Mouse (Mus musculus) urinary bladder, postnatal 14 days (tissue): ENCODE data around the gene Sept9.
A peak's percentile ranks its signal among the peaks of the same experiment; 100 is the strongest.

Source experiments
- DNase-seq: peaks from one replicate; pipeline ENCODE4 v3.0.0; 2021; ENCODE audit warnings: low spot score

Gene Sept9

GRCm38 (mm10) chr11:117347256-117347655 lies 147.8 kb downstream of the Sept9 start:
- DNase-seq, result no peak

GRCm38 (mm10) chr11:117348429-117349103 lies 149.1 kb downstream of the Sept9 start:
- DNase-seq, result no peak

DNA sequence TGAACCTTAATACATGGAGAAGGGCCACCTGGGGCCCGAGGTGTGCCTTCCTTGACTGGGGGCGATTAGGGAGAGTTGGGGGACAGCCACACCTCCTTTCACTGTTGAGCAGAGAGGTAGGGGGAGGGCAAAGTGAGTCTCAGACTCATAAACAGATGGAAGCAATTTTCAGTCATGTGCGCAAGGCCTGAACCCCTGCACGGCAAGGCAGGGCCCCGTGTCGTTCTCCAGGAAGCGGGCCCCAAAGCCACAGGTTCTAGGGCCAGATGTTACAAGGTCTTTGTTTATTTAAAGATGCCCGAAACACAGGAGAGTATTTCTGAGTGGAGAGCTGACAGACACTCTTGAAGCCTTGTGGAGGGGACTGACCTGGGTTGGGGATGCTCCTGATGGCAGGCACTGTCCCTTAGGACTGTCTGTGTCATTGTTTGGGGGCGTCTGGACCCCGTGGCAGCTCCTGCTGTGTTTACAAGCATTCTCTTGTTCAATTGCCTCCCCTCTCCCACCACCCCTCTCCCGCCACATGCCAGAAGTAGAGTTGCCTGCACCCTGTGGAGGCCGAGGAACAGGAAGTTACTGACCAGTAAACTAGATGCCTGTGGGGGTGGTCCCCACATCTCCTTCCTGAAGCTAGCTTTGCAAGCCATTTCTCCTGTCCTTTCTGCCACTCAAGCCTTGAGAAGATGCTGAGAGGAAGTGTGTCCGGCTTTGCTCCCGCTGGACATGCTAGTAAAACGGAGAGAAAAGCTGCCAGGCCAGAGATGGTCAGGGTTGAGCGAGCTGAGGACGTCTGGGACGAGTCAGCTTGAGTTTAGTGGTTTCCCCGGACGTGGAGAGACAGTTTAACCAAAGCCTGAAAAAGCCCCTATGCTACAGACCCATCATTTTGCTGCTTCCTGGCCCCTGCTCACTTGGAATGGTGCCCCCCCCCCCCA lies 150.2 kb downstream of the Sept9 start:
- DNase-seq, result no peak

- DNase-seq, result no peak
Measured at GRCm38 (mm10) chr11:117350462-117351222, 151.2 kb downstream of the Sept9 start.

DNA sequence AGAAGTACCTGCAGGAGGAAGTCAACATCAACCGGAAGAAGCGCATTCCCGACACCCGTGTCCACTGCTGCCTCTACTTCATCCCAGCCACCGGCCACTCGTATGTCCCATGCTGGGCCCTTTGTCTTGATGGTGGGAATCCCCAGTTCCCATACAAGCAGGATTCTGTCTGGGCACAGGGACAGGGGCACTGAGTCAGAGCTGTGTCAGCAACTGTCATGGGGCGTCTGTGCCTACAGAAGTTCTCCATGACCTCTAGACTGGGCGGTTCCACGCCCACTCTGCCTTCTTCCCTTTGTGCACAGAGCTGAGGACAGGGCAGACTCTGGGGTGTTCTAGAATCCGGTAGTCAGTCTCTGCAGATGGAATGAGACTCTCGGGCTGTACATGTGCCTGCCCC lies 153.7 kb downstream of the Sept9 start:
- DNase-seq, result no peak

DNA sequence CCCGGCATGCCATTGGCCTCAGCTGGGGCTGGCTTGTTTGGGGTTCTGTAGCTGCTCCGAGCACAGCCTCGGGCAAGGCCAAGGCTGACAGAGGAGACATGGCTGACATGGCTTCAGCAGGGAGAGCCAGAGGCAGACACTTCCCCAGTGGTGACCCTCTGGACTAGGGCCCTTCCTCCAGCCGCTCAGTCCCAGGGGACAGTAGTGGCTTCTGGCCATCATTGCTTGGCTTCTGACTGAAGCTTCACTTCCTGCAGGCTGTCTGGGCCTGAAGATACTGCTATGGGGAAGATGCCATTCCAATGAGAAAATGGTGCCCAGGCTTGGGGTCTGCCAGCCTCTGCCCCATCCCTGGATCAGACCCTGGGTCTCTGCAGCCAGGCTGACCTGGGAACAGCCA lies 154.6 kb downstream of the Sept9 start:
- DNase-seq, result no peak

DNA sequence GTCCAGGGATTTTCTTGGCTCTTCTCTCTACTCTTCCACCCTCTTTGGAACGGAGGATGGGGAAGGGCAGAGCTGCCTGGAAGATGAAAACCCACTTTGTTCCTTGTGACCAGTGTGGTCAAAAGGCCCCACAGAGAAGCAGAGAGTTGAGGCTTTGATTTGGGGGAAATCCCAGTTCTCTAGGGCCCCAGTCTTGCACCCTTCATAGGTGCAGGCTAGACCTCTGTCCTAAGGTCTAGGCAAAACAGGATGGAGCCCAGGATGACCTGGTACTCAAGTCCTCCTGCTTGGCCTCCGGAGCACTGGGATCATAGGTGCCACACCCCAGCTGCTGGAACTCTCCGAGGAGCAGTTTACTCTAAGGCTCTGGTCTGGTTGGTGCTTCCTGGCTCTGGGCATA lies 157.5 kb downstream of the Sept9 start:
- DNase-seq, result no peak

DNA sequence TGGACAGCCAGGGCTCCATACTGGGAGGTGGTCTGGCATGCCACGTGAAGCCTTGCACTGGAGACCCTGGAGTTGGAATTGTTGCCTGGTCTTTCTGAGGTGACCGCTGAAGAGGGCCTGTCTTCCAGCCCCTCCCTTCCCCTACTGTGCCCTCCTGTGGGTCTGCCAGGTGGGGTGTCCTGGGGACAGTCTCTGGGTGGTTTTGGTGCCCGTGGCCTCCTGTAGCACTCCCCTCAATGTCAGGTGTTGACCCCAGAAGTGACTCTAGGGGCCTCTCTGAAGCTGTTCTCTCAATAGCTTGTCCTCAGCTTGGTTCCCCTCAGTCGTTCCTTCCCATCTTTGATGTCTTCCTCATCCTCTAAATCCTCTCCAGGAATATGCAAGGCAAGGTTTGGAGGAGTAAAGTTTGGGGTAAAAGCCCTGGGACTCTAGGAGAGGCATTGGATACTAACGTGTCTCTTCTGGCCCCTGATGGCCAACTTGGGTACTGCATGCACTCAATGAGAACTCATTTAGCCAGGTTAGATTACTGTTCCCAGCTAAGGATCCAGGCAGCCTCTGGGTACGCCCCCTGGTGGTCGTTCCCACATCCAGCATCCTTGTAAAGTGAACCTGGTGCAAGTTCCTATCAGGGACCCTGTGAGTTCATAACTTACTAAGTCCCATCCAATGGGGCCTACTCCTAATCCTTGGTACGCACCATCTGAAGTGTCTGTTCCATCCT lies 158.6 kb downstream of the Sept9 start:
- peak; percentile 96 for DNase-seq

GRCm38 (mm10) chr11:117359161-117359560 lies 159.7 kb downstream of the Sept9 start:
- DNase-seq, result no peak

DNA sequence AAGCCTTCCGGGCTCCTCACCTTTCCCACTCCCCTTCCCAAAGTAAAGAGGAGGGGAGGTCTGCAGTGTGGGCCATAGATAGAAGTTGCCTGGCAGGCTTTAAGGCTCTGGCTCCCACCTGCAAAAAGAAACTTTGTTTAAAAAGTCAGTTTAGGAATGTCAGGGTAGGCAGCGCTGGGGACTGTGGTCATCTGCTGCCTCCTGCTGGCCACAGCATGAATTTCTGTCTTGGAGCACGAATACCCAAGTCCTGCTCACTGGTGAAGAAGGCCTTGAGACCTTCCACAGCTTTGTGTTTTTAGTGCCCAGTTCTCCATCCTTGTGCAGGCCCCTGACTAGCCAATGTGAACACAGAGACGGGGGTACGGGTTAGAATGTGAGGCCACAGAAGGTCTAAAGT lies 160.4 kb downstream of the Sept9 start:
- DNase-seq, result peak; percentile 70

- no peak for DNase-seq
Measured at GRCm38 (mm10) chr11:117360561-117360960, 161.1 kb downstream of the Sept9 start.

GRCm38 (mm10) chr11:117362307-117362706 lies 162.8 kb downstream of the Sept9 start:
- no peak for DNase-seq

GRCm38 (mm10) chr11:117363918-117364317 lies 164.5 kb downstream of the Sept9 start:
- no peak for DNase-seq

DNA sequence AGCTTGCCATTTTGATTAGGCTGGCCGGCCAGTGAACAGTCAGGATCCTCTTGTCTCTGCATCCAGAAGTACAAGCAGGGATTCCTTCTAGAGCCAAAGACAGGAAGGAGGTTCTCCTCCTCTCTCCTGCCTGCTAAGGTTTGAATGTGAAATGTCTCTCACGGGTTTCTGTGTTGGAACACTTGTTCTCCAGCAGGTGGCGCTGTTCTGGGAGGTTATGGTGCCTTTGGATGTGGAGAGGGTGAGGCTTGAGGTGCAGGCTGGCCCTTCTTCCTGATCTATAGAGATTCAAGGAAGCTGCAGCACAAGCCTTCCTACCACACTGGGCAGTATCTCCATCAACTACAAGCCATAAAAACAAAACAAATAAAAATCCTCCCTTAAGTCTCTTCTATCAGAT lies 167.0 kb downstream of the Sept9 start:
- DNase-seq, result peak; percentile 42

DNA sequence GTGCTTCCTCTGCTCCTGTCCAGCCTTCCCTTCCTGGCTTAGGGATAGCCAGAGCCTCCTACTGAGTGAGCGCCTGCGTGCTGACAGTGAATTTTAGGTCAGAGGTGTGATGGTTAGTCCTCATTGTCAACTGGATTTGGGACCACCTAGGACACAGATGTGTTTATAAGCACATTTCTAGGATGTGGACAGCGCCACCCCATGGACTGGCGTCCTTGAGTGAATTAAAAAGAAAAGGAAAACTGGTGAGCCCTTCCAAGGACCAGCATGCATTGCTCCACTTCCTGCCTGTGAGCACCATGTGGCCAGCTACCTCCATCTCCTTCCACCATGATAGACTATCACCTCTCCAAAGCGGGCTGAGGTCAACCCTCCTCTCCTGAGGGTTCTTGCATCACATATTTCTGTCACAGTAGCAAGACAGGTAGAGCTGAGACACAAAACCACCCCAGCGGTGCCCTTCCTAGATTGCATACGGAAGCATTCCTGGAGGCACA lies 167.4 kb downstream of the Sept9 start:
- DNase-seq, result no peak

- no peak for DNase-seq
Measured at GRCm38 (mm10) chr11:117367937-117368336, 168.5 kb downstream of the Sept9 start.

- no peak for DNase-seq
Measured at GRCm38 (mm10) chr11:117369347-117369746, 169.9 kb downstream of the Sept9 start.

- DNase-seq, result no peak
Measured at GRCm38 (mm10) chr11:117370262-117370850, 170.9 kb downstream of the Sept9 start.

DNA sequence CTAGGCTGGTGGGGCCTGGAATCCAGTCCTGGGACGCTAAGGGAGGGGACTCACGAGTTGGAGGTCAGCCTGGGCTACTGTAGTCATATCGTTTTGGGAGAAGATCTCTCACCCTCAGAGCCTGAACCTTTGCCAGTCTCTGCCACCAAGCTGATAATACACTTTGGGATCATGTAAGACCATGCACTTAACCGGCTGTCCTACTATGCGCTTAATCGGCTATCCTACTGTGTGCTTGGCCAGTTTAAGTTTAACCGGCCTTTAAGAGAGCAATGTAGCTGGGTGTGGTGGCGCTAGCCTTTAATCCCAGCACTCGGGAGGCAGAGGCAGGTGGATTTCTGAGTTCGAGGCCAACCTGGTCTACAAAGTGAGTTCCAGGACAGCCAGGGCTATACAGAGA lies 173.1 kb downstream of the Sept9 start:
- DNase-seq, result no peak

- DNase-seq, result no peak
Measured at GRCm38 (mm10) chr11:117373195-117373594, 173.7 kb downstream of the Sept9 start.

DNA sequence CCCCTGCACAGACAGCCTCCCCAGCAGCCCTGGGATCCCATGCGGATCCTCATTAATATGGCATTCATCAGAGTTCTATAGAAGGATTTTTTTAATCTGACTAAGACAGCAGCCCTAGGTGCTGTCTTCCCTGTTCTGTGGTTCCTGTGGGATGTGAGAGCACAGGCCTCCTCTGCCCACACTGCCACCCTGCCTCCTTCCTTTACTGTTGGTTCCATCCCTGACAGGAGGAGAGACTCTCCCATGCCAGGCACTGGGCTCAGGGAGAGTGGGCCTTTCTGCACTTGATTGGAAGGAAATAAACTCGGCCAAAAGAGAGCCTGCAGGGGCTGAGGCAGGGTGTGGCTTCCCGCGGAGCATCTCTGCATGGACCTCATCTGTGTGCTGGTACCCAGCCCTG lies 174.4 kb downstream of the Sept9 start:
- no peak for DNase-seq
